Mouse (Mus musculus): ENCODE measurements at regions not wholly inside any gene's neighbourhood (a gene's known extent, or its start where the extent isn't known, plus 50 kb on each side); places are given as distances from the start of the nearest gene placed in this dataset.

- ATAC-seq (ENCODE audit: insufficient number of reproducible peaks, low FRiP score, low TSS enrichment) = no peak
Observed at GRCm38 (mm10) chr14:25106451-25106850, 352.5 kb upstream of the Zmiz1 start.

DNA sequence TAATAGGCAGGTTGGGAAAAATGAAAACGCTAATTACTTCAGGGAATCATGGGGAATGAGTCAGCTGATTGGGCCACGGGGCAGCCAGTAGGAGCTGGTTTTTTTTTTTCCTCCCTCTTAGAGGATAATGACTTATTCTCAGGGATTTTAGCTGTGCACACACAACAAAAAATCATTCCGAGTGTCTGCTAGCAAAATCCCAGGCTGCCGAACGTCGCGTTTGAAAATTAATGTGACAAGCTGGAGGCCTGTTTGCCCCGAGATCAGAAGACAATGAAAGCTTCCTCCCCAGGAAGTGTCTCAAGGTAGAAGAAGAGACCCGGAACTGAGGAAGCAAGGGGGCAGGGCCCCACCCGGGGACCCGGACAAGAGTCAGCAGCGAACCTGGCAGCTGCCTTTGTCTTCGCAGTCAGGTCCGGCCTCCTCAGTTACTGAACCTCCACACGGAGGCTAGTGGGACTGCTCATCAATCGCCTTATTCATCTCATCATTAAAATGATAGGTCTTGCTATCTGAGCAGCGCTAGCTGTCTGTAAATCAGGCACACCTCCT, 350.8 kb upstream of the Zmiz1 start:
- no peak for ATAC-seq (ENCODE audit: insufficient number of reproducible peaks, low FRiP score, low TSS enrichment)

- ATAC-seq (ENCODE audit: insufficient number of reproducible peaks, low FRiP score, low TSS enrichment) = no peak
Observed at GRCm38 (mm10) chr14:25108701-25109290, 350.2 kb upstream of the Zmiz1 start.

DNA sequence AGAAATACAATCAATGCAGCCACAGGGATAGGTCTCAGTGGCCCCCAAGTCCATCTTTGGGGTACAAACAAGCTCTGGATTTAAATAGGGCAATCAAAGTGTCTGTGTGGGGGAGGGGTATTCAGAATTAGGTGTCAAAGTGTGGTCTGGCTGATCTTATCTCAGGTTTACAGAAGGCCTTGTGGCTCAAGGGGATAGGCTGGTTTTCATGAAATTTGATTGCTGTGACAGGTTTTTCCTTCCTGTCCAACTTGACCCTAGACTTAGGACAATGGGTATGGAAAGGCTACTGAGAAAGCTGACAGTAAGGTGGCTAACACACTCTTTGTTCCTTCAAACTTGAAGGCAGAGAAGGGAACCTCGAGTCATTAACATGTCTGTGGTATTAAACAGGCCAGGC, 349.3 kb upstream of the Zmiz1 start:
- no peak for ATAC-seq (ENCODE audit: insufficient number of reproducible peaks, low FRiP score, low TSS enrichment)

GRCm38 (mm10) chr14:25112832-25113231, 346.2 kb upstream of the Zmiz1 start:
- ATAC-seq (ENCODE audit: insufficient number of reproducible peaks, low FRiP score, low TSS enrichment) = no peak

- no peak for ATAC-seq (ENCODE audit: insufficient number of reproducible peaks, low FRiP score, low TSS enrichment)
Observed at GRCm38 (mm10) chr14:25113326-25113725, 345.7 kb upstream of the Zmiz1 start.

- 0 out of 2 replicates have a peak, but pooled peaks have one; percentile 49 for ATAC-seq (ENCODE audit: insufficient number of reproducible peaks, low FRiP score, low TSS enrichment)
Observed at GRCm38 (mm10) chr14:25116424-25116823, 342.6 kb upstream of the Zmiz1 start.

DNA sequence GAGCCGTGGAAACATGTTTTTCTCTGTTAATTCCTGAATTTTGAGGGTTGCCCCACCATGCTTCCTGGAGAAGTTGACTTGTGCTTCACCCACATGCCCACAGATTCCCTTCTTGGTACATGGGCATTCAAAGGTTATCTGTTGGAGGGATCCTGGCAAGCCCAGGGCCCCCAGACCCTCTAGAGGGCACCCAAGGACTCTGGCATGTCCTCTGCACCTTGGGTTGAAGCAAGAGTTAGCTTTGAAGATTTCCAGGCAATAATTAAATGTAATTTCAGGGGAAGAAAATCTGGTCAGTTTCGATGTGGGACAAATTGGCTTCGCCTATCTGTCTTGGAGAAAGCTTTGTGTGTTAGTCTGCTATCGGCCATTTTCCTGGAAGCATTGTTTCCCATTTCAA, 339.0 kb upstream of the Zmiz1 start:
- ATAC-seq (ENCODE audit: insufficient number of reproducible peaks, low FRiP score, low TSS enrichment) = no peak

DNA sequence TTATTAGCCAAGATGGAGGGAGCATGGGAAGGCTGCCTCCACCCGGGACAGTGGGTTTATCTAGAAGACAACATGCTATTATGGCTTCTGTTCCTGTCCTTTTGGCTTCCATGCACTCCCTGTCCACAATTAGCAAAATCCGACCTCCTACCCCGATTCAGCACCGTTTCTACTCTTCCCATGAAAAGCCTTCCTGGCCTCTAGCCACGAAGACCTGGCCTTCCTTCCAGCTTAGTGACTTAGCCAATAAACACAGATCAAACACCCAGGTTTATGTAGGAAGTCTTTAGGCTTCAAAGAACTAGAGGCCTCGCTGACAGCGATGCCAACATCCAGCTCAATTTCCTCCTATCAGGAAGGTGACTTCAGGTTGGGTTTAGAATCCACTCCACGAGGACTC, 338.5 kb upstream of the Zmiz1 start:
- no peak for ATAC-seq (ENCODE audit: insufficient number of reproducible peaks, low FRiP score, low TSS enrichment)

DNA sequence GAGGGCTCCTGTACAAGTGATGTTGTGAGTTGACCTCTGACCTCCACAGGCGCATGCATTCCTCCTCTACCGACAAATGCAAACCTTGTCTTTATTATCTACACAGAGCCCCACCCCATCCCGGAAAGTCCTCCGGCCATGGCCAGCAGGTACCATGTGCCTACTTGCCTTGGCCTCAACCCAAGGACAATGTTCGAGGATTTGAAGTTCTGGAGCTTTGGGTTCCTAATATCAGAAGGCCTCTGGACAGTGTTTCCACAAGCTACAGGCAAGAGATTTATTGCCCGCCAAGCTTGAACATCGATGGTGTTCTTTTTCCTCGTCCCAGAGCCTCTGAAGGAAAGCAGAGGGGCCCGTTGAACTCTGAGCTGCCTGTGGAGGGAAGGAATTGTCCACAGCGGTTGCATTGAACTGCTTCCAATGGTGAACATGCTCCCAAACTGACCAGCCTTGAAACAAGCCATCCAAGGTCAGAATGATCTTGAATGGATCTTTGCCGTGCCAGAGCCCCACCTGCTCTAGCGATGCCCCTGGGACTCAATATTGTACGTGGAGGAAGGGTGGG, 335.9 kb upstream of the Zmiz1 start:
- no peak for ATAC-seq (ENCODE audit: insufficient number of reproducible peaks, low FRiP score, low TSS enrichment)

DNA sequence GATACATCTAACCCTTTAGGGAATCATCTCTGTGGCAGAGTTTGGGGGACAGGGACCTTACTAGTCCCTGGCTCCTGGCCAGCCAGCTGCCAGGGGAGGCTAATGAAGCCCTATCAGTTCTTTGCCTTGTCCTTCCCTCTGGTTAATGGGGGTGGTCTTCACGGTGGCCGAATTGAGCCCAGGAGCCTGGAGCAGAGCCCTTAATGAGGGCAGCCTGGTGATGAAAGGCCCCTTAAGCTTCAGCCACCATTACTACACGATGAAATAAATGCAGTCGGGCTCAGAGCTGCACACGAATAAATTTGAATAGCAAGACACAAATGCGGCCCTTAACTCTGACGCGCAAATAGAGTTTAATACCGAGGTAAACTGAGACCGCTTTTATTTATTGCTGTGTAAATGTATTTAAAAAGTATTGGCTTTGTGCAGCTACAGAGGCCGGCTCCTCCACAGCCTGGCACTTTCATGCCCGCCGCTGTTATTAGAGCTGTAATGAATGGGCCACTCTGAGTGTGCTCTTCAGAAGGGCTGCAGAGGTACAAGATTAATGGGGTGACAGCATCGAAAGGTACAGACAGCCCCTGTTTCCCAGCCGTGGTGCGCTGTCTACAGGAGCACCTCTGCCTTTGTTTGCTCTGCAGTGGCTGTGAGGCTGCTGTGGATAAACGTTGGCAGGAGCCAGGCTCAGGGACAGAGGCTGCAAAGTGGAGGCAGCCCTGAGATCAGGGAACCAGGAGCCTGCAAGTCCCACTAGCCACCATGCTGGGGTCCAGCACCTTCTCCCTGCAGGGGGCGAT, 335.2 kb upstream of the Zmiz1 start:
- ATAC-seq (ENCODE audit: insufficient number of reproducible peaks, low FRiP score, low TSS enrichment) = no peak

GRCm38 (mm10) chr14:25126544-25126943, 332.4 kb upstream of the Zmiz1 start:
- ATAC-seq (ENCODE audit: insufficient number of reproducible peaks, low FRiP score, low TSS enrichment) = no peak

DNA sequence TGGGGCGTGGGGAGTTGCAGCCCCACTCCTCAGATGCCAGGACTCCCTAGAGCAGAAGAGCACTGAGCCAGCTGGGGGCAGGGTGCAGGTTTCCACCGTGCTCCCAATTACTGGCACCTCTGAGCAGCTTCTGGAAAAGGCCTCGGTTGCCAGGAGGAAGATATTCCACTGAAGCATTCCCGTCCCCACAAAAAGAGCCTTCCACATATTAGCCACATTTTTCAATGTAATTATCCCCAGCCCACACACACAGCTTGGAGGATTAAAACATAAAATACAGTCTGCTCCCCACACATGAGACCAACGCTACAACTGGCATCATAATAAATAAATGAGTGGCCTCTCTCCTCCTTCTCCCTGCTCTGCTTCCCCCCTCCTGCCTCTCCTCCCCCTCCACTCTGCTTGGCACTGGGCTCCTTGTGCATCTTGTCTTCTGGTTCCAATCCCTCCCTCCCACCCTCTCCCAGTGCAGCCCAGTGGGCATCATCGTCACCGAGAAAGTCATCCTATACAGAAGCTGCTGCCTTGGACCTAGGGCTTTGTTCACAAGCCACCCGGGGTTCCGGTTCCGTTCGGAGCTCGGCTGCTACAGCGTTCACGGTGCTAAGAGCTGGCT, 331.3 kb upstream of the Zmiz1 start:
- no peak for ATAC-seq (ENCODE audit: insufficient number of reproducible peaks, low FRiP score, low TSS enrichment)

DNA sequence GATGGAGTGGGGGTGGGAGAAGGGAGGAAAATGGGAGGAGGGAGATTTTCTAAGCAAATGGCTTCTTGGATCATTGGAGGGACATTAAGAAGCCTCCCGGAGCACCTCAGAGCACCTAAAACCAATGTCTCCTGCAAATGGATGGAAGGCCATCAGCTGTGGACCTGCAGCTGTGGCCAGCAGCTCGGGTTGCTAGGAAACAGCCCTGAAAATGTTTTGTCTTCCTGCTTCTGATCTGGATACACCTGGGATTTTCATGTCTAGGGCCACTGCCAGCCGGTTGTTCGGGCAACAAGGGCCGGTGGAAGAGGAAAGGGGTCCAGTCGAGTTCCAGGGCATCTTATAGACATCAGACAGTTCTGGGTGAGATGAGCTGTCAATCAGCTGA, 330.8 kb upstream of the Zmiz1 start:
- ATAC-seq (ENCODE audit: insufficient number of reproducible peaks, low FRiP score, low TSS enrichment) = no peak

- ATAC-seq (ENCODE audit: insufficient number of reproducible peaks, low FRiP score, low TSS enrichment) = no peak
Observed at GRCm38 (mm10) chr14:25135371-25135770, 323.6 kb upstream of the Zmiz1 start.

DNA sequence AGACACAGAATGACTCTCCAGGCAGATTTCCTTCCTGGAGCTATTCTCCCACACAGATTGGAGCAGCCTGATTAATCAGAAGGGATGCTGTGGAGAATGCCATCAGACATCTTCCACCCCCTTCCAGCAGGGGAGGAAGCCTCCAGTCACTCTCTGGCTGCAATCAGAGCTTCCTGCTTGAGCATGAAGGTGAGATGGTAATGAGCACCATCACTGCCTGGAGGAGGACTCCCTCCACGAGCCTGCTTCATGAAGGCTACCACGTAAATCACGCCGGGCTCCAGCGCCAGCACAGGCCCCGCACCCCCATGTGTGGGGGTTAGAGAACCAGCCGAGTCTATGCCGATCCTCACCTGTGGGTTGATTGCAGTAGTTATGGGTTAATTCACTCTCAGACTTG, 321.7 kb upstream of the Zmiz1 start:
- ATAC-seq (ENCODE audit: insufficient number of reproducible peaks, low FRiP score, low TSS enrichment) = no peak

DNA sequence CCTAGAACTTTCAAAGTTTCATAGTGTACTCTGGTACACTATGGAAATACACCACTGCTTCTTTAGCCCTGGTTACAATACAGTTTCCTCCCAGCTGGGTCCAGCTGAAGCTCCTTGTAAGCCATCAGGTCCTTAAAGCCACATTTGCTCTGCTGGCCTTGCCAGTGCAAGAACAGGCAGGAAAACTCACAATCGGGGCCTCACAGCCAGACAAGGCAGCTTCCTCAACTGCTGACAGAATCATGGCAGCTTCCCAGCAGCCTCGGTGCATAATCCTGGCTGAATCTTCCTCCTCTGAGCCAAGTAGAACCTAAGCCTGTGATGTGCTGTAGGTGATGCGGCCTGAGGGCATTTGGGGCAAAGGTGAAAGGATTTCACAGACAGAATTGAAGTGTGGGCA, 320.5 kb upstream of the Zmiz1 start:
- no peak for ATAC-seq (ENCODE audit: insufficient number of reproducible peaks, low FRiP score, low TSS enrichment)

DNA sequence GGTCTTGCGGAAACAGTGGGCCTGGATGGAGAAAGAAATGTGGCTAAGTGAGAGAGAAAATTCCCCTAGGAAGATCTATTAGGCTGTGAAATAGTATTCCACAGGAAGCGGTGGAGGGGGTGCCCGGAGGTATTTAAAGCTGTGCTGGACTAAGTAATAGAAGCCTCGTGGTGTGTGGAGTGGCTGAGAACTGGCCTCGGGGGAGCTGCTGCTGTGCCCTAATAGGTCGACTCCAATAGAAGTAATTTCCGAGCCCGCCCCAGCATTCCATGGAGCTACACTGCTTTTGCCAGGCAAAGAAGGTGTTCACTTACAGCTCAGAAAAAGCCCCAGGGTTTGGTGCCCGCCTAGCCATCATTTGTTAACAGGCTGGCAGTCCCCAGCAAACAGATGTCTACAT, 317.1 kb upstream of the Zmiz1 start:
- ATAC-seq (ENCODE audit: insufficient number of reproducible peaks, low FRiP score, low TSS enrichment) = no peak

- ATAC-seq (ENCODE audit: insufficient number of reproducible peaks, low FRiP score, low TSS enrichment) = no peak
Observed at GRCm38 (mm10) chr14:25143051-25143450, 315.9 kb upstream of the Zmiz1 start.

DNA sequence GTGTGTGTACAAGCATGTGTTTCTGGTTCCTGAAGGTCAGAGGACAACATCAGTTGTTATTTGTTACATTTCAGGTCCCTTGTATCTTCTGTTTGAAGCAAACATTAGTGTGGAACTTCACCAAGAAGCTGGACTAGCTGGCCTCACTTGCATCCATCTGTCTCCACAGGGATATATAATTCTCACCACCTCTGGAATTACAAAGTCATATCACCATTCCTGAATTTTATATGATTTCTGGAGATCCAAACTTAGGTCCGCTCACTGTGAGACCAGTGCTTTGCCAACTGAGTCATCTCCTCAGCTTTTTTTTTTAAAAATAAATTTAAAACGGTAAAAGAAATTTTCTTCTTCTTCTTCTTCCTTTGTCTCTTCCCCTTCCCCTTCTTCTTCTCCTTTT, 311.3 kb upstream of the Zmiz1 start:
- no peak for ATAC-seq (ENCODE audit: insufficient number of reproducible peaks, low FRiP score, low TSS enrichment)

- no peak for ATAC-seq (ENCODE audit: insufficient number of reproducible peaks, low FRiP score, low TSS enrichment)
Observed at GRCm38 (mm10) chr14:25150968-25151367, 308.0 kb upstream of the Zmiz1 start.

Measured in cerebellum, adult (tissue).